ENCODE assay signal across 20 mouse cellular contexts in genomic region chr7:96525344-96525743, GRCm38 (mm10).
A peak's percentile ranks its signal among the peaks of the same experiment; 100 is the strongest.
DNase-seq lines count a peak whose midpoint lies in the region; ATAC-seq and TF ChIP-seq lines count a peak whose summit lies in the region.
"Had no signal": no experiment of that assay in that cellular context is flagged by ENCODE, and none has a peak within 500 bp of the region (broad histone marks: within the 10 kb centered on the region; RNA-seq: fewer than 3 reads in every experiment).

No protein-coding gene starts in this region.

- H3K27me3 ChIP-seq in kidney, postnatal 0 days (ENCODE audit: insufficient read depth, low read length): no peaks in the 10 kb centered on the region
- no peaks in the 10 kb centered on the region for H3K27me3 ChIP-seq in neural tube, embryonic 11.5 days (ENCODE audit: control insufficient read depth, insufficient read depth, low read length)
- H3K27me3 ChIP-seq: embryonic facial prominence, embryonic 15.5 days; hindbrain, embryonic 12.5 days; intestine, embryonic 15.5 days; midbrain, embryonic 15.5 days had no signal

- H3K36me3 ChIP-seq in kidney, postnatal 0 days (ENCODE audit: insufficient read depth, low read length): no peaks in the 10 kb centered on the region
- no peaks in the 10 kb centered on the region for H3K36me3 ChIP-seq in neural tube, embryonic 11.5 days (ENCODE audit: control insufficient read depth, insufficient read depth, low read length)
- H3K36me3 ChIP-seq: embryonic facial prominence, embryonic 15.5 days; heart, embryonic 12.5 days; hindbrain, embryonic 12.5 days; intestine, embryonic 15.5 days; midbrain, embryonic 15.5 days had no signal

- WGBS in kidney, postnatal 0 days: 29% methylated on average over 1 of the region's 1 CpGs
- 54% methylated on average over 1 of the region's 1 CpGs for WGBS in neural tube, embryonic 11.5 days

- DNase-seq in embryo, embryonic 10 days (ENCODE audit: low spot score): peak; percentile 36
- DNase-seq in embryo, embryonic 9.5 days (ENCODE audit: extremely low spot score): no peak
- DNase-seq in kidney, postnatal 0 days (ENCODE audit: low spot score): peak; percentile 84
- no peak for DNase-seq in kidney, adult 8-10 months
- peak; percentile 5 to 40 for DNase-seq in kidney, postnatal 25 days
- DNase-seq in neural tube, embryonic 11.5 days (ENCODE audit: low spot score): peak; percentile 9
- no peak for DNase-seq in thymus, postnatal 25 days
- DNase-seq: adrenal gland, adult 8-10 months; cerebellum, adult 9-10 months; heart, postnatal 14 days; liver; right cerebral cortex, postnatal 4 days had no signal

- peak; percentile 78 for ATAC-seq in kidney, postnatal 0 days (replicated peaks; ENCODE audit: low FRiP score, low read depth)
- no peak for ATAC-seq in neural tube, embryonic 11.5 days (ENCODE audit: insufficient read depth, low FRiP score, low TSS enrichment)
- no peak for ATAC-seq in megakaryocyte progenitor cell, adult 5-6 weeks (replicated peaks; ENCODE audit: poor library complexity)
- ATAC-seq: lung, postnatal 0 days; midbrain, embryonic 15.5 days had no signal

- H3K9me3 ChIP-seq in kidney, postnatal 0 days (replicated peaks; ENCODE audit: low read length): no peaks in the 10 kb centered on the region
- no peaks in the 10 kb centered on the region for H3K9me3 ChIP-seq in neural tube, embryonic 11.5 days (ENCODE audit: control insufficient read depth, low read length)
- H3K9me3 ChIP-seq: embryonic facial prominence, embryonic 15.5 days; heart, embryonic 12.5 days; hindbrain, embryonic 12.5 days; intestine, embryonic 15.5 days; midbrain, embryonic 15.5 days had no signal

- no peak overlapping the region for H3K27ac ChIP-seq in kidney, postnatal 0 days
- no peak overlapping the region for H3K27ac ChIP-seq in neural tube, embryonic 11.5 days (ENCODE audit: low read depth, low read length)
- H3K27ac ChIP-seq: hindbrain, embryonic 12.5 days; intestine, embryonic 15.5 days; midbrain, embryonic 15.5 days had no signal

- H3K4me1 ChIP-seq in kidney, postnatal 0 days (replicated peaks; ENCODE audit: insufficient read depth, low read length): 0 out of 2 replicates have a peak, but pooled peaks cover 7% of the 10 kb centered on the region
- no peaks in the 10 kb centered on the region for H3K4me1 ChIP-seq in neural tube, embryonic 11.5 days (ENCODE audit: control insufficient read depth, insufficient read depth, low read length)
- H3K4me1 ChIP-seq: heart, embryonic 12.5 days; hindbrain, embryonic 12.5 days; midbrain, embryonic 15.5 days had no signal

- no peak for TF ChIP-seq CTCF in kidney, postnatal 0 days (IDR thresholded peaks at IDR 0.05; ENCODE audit: low read depth)

- H3K4me2 ChIP-seq in kidney, postnatal 0 days (ENCODE audit: low read length): no peak overlapping the region
- H3K4me2 ChIP-seq in neural tube, embryonic 11.5 days (ENCODE audit: low read depth): no peak overlapping the region
- H3K4me2 ChIP-seq: embryonic facial prominence, embryonic 15.5 days; heart, embryonic 12.5 days; hindbrain, embryonic 12.5 days; intestine, embryonic 15.5 days; midbrain, embryonic 15.5 days had no signal

- no peak overlapping the region for H3K4me3 ChIP-seq in kidney, postnatal 0 days (replicated peaks; ENCODE audit: low read depth, low read length)
- no peak overlapping the region for H3K4me3 ChIP-seq in neural tube, embryonic 11.5 days (ENCODE audit: low read depth, low read length)
- H3K4me3 ChIP-seq: embryonic facial prominence, embryonic 15.5 days; heart, embryonic 12.5 days; hindbrain, embryonic 12.5 days; intestine, embryonic 15.5 days; midbrain, embryonic 15.5 days; myocyte had no signal

- H3K9ac ChIP-seq in kidney, postnatal 0 days (ENCODE audit: low read depth, low read length): no peak overlapping the region
- H3K9ac ChIP-seq in neural tube, embryonic 11.5 days (ENCODE audit: low read length): no peak overlapping the region
- H3K9ac ChIP-seq: embryonic facial prominence, embryonic 15.5 days; heart, embryonic 12.5 days; hindbrain, embryonic 12.5 days; intestine, embryonic 15.5 days; midbrain, embryonic 15.5 days had no signal

Comparison
In these comparisons a context has a peak if more than half of its experiments do, and no peak if none do; other contexts are left out.
1. DNase-seq: peak in embryo, embryonic 10 days (single experiment), kidney, postnatal 0 days (single experiment), kidney, postnatal 25 days (2 of 2) and neural tube, embryonic 11.5 days (single experiment); none in embryo, embryonic 9.5 days (single experiment), kidney, adult 8-10 months (0 of 2) and thymus, postnatal 25 days (single experiment).